Mouse (Mus musculus) liver, embryonic 14.5 days (tissue): Measurements from ENCODE around the gene Agap3.

Source experiments
- CTCF ChIP-seq: IDR thresholded peaks from 2 replicates; pipeline ENCODE4 v1.5.1; 2016; ENCODE audit warnings: antibody characterized with exemption, low read depth, control low read depth
- EP300 ChIP-seq: IDR thresholded peaks from 2 replicates; pipeline ENCODE4 v1.6.1; 2016; ENCODE audit warnings: antibody characterized with exemption, low read depth

GRCm38 (mm10) chr5:24404594-24405360 is 47.2 kb upstream of the Agap3 start:
- no peak for TF ChIP-seq CTCF
- TF ChIP-seq EP300 = no peak
